Mouse (Mus musculus): ENCODE measurements around the gene Trmt44. TPM values are rescaled to one million over a fixed set of nuclear protein-coding genes. Genes with fewer than 3 reads are reported as not detected.

Trmt44 gene
- total RNA-seq (2023) = 1 to 10 TPM; 5.6 to 6.4 TPM

GRCm38 (mm10) chr5:35574653-35575599 is at the start of gene Trmt44:
Gene Trmt44, minus strand, starts transcription at chr5:35575070.

GRCm38 (mm10) chr5:35582445-35583220 is 7.8 kb upstream of the Trmt44 start, which contains the start of gene Acox3:
Gene Acox3, plus strand, starts transcription at chr5:35583040.

GRCm38 (mm10) chr5:35525469-35526123 is 49.3 kb downstream of the Trmt44 start, which contains the start of gene Cpz:
Gene Cpz, minus strand, starts transcription at chr5:35525698.

Other genes starting within 250 kb of the Trmt44 start
- not detected for gene Hmx1, start 186.0 kb downstream of the Trmt44 start, total RNA-seq (2023)
- gene Cpz, start 49.4 kb downstream of the Trmt44 start, total RNA-seq (2023) = under 1 TPM in 1 of 2 experiments, not detected in 1; 0.16 TPM
- 100 to 1,000 TPM; 163 to 165 TPM for gene Acox3, start 8.0 kb upstream of the Trmt44 start, total RNA-seq (2023)
- under 1 TPM; 0.26 to 0.40 TPM for gene Htra3, start 104.7 kb upstream of the Trmt44 start, total RNA-seq (2023)
- 10 to 100 TPM; 19.0 to 25.3 TPM for gene Sh3tc1, start 164.9 kb upstream of the Trmt44 start, total RNA-seq (2023)
- not detected for gene Ablim2, start 182.8 kb upstream of the Trmt44 start, total RNA-seq (2023)

All from neutrophil, adult 59 days (primary cell).